Mouse (Mus musculus): ENCODE results near the gene Smoc2. TPM values are rescaled to one million over a fixed set of nuclear protein-coding genes. Genes with fewer than 3 reads are reported as not detected.
A peak's percentile ranks its signal among the peaks of the same experiment; 100 is the strongest.

Gene Smoc2
- polyA plus RNA-seq, 1 experiment from 2014 or later: 7.0 TPM

DNA sequence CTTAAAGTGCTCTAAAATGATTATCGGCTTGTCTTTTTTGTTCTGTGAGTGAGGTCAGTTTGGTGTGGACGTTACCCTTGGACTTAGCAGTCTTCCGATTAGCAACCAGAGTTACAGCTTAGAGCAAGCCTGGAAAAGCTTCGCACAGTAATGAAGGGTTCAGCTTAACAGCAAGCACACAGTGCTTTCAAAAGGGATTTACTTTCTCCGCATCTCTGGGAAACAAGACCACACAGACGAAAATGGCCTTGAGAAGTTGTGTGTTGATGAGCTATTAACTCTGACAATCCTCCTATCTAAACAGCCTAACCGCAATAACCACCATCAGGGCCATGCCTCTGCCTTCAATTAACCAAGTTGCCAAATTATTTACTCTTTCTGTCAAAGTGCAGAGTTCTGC lies 46.9 kb downstream of the Smoc2 start:
- WGBS: 59% methylated on average over 7 of the region's 7 CpGs
- Histone ChIP-seq H3K4me3 (ENCODE audit: low read depth, low read length) (no peak overlapping the region), H3K27me3 (ENCODE audit: control insufficient read depth, insufficient read depth, low read length) (no peaks in the 10 kb centered on the region), H3K4me1 (ENCODE audit: control insufficient read depth, insufficient read depth, low read length) (no peaks in the 10 kb centered on the region), H3K4me2 (no peak overlapping the region), H3K9ac (ENCODE audit: low read length) (no peak overlapping the region), H3K36me3 (ENCODE audit: control insufficient read depth, insufficient read depth, low read length) (no peaks in the 10 kb centered on the region), H3K9me3 (ENCODE audit: control insufficient read depth, low read length) (no peaks in the 10 kb centered on the region), H3K27ac (ENCODE audit: low read depth, low read length) (no peak overlapping the region)
- ATAC-seq (ENCODE audit: low FRiP score): no peak
- no peak for DNase-seq (ENCODE audit: low spot score, missing footprints)

DNA sequence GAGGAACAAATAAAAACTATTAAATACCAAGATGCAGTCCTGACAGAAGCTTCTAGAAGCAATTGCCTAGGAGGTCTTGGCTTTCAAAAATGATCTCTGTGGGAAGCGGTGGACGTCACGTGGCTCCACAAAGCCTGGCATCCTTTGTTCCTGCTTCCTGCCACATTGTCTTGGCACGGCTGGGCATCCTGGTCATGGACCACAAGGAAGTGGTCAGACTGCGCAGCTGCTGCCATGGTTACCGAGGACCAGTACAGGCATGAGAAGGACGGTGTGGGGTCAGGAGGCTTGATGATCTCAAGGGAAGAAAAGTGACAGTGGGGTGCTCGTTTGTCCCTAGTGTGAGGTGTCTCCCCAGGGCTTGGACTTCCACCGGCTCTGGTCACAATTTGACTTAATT lies 48.7 kb downstream of the Smoc2 start:
- no peak overlapping the region for H3K4me2 ChIP-seq
- H3K4me3 ChIP-seq (ENCODE audit: low read depth, low read length): no peak overlapping the region
- no peaks in the 10 kb centered on the region for H3K27me3 ChIP-seq (ENCODE audit: control insufficient read depth, insufficient read depth, low read length)
- no peaks in the 10 kb centered on the region for H3K36me3 ChIP-seq (ENCODE audit: control insufficient read depth, insufficient read depth, low read length)
- H3K9me3 ChIP-seq (ENCODE audit: control insufficient read depth, low read length): no peaks in the 10 kb centered on the region
- H3K9ac ChIP-seq (ENCODE audit: low read length): no peak overlapping the region
- ATAC-seq (ENCODE audit: low FRiP score): no peak
- no peak overlapping the region for H3K27ac ChIP-seq (ENCODE audit: low read depth, low read length)
- no peak for DNase-seq (ENCODE audit: low spot score, missing footprints)
- H3K4me1 ChIP-seq (ENCODE audit: control insufficient read depth, insufficient read depth, low read length): no peaks in the 10 kb centered on the region
- WGBS: 72% methylated on average over 9 of the region's 9 CpGs

DNA sequence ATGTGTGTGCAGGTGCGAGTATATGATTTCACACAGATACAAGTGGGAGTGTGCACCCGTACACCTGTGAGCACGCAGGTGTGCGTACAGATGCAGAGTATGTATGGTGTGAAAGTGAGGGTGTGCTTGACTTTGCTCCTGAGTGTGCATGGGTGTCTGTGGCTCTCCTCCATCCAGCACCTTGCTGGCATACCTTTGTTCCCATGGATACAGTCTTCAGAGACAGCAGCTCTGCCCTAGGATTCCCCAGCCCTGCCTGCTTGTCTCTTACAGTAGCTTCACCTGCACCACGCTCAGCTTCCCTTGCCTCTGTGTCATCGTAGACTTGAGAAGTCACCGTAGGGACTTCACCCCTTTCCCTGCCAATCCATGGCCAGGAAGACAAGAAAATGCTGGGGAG lies 51.2 kb downstream of the Smoc2 start:
- 94% methylated on average over 7 of the region's 7 CpGs for WGBS
- ATAC-seq (ENCODE audit: low FRiP score) (no peak), DNase-seq (ENCODE audit: low spot score, missing footprints) (no peak)
- Histone ChIP-seq H3K9ac (ENCODE audit: low read length) (no peak overlapping the region), H3K4me2 (no peak overlapping the region), H3K9me3 (ENCODE audit: control insufficient read depth, low read length) (no peaks in the 10 kb centered on the region), H3K27ac (ENCODE audit: low read depth, low read length) (no peak overlapping the region), H3K4me1 (ENCODE audit: control insufficient read depth, insufficient read depth, low read length) (no peaks in the 10 kb centered on the region), H3K36me3 (ENCODE audit: control insufficient read depth, insufficient read depth, low read length) (no peaks in the 10 kb centered on the region), H3K27me3 (ENCODE audit: control insufficient read depth, insufficient read depth, low read length) (no peaks in the 10 kb centered on the region), H3K4me3 (ENCODE audit: low read depth, low read length) (no peak overlapping the region)

DNA sequence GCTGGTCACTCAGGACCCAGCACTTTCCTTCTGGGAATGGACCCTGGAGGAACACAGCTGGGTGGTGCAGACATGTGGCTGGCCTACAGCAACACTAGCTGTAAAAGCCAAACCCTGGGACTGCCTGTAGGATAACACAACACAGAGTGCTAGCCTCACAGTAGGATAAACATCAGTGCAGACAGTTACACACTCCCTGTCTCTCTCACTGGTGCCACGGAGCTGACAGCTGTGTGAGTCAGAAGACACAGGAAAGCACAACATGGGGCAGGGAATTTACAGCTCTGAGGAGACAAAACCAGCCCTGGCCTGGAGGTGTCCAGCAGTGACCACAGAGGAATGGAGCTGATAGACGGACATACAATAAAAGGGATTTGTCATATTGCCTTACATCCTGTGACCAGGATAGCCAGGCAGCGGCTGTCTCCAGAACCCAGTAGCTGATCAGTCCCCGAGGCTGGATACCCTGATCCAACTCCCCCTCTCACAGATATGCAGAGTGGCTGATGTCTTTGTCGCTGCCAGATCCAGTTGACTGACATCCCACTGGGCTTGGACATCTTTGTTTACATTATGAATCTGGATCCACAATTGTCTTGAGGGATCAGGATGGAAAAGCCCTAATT lies 60.7 kb downstream of the Smoc2 start:
- no peak overlapping the region for H3K27ac ChIP-seq (ENCODE audit: low read depth, low read length)
- H3K9ac ChIP-seq (ENCODE audit: low read length): no peak overlapping the region
- no peaks in the 10 kb centered on the region for H3K27me3 ChIP-seq (ENCODE audit: control insufficient read depth, insufficient read depth, low read length)
- 0 out of 2 replicates have a peak, but pooled peaks cover 2% of the 10 kb centered on the region for H3K4me1 ChIP-seq (ENCODE audit: control insufficient read depth, insufficient read depth, low read length)
- no peaks in the 10 kb centered on the region for H3K36me3 ChIP-seq (ENCODE audit: control insufficient read depth, insufficient read depth, low read length)
- H3K4me3 ChIP-seq (ENCODE audit: low read depth, low read length): no peak overlapping the region
- peak; percentile 42; the same call in 1 of the 2 replicates for ATAC-seq (ENCODE audit: low FRiP score)
- 25% methylated on average over 5 of the region's 5 CpGs for WGBS
- no peak overlapping the region for H3K4me2 ChIP-seq
- H3K9me3 ChIP-seq (ENCODE audit: control insufficient read depth, low read length): no peaks in the 10 kb centered on the region
- no peak for DNase-seq (ENCODE audit: low spot score, missing footprints)

DNA sequence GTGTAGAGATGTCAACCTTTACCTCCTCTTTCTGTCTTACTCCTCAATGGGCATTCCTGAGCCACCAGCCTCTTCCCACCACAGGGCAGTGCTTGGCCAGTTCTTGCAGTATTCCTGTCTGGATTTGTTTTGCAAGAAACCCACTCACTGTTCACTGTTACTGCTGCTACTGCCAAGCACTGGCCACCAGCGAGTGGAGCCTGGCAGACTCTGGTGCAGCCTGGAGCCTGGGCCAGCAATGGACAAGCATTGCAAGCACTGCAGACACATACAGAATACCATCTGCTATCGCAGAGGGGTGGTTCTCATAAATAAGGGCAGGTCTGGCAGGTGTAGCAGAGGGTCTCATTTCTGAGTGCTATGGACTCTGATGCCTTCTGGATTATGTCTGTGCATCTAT lies 61.4 kb downstream of the Smoc2 start:
- Histone ChIP-seq H3K27me3 (ENCODE audit: control insufficient read depth, insufficient read depth, low read length) (no peaks in the 10 kb centered on the region), H3K4me1 (ENCODE audit: control insufficient read depth, insufficient read depth, low read length) (0 out of 2 replicates have a peak, but pooled peaks cover 2% of the 10 kb centered on the region), H3K9ac (ENCODE audit: low read length) (no peak overlapping the region), H3K9me3 (ENCODE audit: control insufficient read depth, low read length) (no peaks in the 10 kb centered on the region), H3K27ac (ENCODE audit: low read depth, low read length) (no peak overlapping the region), H3K36me3 (ENCODE audit: control insufficient read depth, insufficient read depth, low read length) (no peaks in the 10 kb centered on the region), H3K4me2 (no peak overlapping the region), H3K4me3 (ENCODE audit: low read depth, low read length) (no peak overlapping the region)
- no peak for ATAC-seq (ENCODE audit: low FRiP score)
- 90% methylated on average over 2 of the region's 2 CpGs for WGBS
- DNase-seq (ENCODE audit: low spot score, missing footprints): no peak

DNA sequence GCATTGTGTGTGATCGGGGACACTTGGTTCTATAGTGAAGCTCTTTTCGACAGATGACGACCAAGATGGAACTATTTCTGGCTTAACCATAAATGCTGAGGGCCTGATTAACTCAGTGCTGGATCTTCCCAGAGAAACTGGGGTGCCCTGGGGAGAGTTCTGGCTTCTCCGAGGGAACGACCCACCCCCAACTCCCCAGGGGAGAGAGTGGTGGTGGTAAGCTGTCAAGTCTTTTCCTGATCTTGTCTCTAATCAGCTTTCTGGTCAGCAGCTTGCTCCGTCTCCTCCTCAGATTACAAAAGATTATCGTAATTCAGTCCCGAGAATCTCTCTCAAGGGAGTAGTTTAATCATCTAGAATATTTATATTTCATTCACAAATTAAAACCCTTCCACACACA lies 63.2 kb downstream of the Smoc2 start:
- DNase-seq (ENCODE audit: low spot score, missing footprints): peak; percentile 81

DNA sequence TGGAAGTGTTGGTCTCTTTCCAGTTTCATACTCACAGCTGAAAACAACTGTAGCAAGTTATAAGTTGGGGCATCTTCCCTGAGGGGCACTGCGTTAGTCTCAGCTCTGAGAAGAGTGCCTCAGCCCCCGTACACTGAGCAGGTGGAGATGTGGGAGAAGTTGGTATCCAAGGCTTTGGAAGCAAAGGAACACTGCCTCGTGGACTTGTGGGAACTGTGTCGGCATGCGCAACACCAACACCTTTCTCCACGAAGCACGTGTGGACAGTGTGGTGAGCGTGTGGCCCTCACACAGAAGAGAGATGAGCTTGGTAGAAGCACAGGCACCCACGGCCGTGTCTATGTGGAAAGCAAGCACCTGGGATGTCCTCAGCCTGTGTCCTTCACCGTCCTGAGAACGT lies 64.1 kb downstream of the Smoc2 start:
- no peaks in the 10 kb centered on the region for H3K27me3 ChIP-seq (ENCODE audit: control insufficient read depth, insufficient read depth, low read length)
- DNase-seq (ENCODE audit: low spot score, missing footprints) (peak; percentile 45), ATAC-seq (ENCODE audit: low FRiP score) (no peak)
- H3K4me3 ChIP-seq (ENCODE audit: low read depth, low read length): no peak overlapping the region
- no peak overlapping the region for H3K27ac ChIP-seq (ENCODE audit: low read depth, low read length)
- 0 out of 2 replicates have a peak, but pooled peaks cover 2% of the 10 kb centered on the region for H3K4me1 ChIP-seq (ENCODE audit: control insufficient read depth, insufficient read depth, low read length)
- H3K9ac ChIP-seq (ENCODE audit: low read length): no peak overlapping the region
- H3K9me3 ChIP-seq (ENCODE audit: control insufficient read depth, low read length): no peaks in the 10 kb centered on the region
- H3K36me3 ChIP-seq (ENCODE audit: control insufficient read depth, insufficient read depth, low read length): no peaks in the 10 kb centered on the region
- H3K4me2 ChIP-seq: no peak overlapping the region
- 90% methylated on average over 12 of the region's 12 CpGs for WGBS

More for the DNA sequence above, 63.2 kb downstream of the Smoc2 start:
- WGBS: 49% methylated on average over 8 of the region's 8 CpGs
- Histone ChIP-seq H3K4me2 (no peak overlapping the region), H3K4me3 (ENCODE audit: low read depth, low read length) (no peak overlapping the region), H3K27me3 (ENCODE audit: control insufficient read depth, insufficient read depth, low read length) (no peaks in the 10 kb centered on the region), H3K9ac (ENCODE audit: low read length) (no peak overlapping the region), H3K36me3 (ENCODE audit: control insufficient read depth, insufficient read depth, low read length) (no peaks in the 10 kb centered on the region), H3K4me1 (ENCODE audit: control insufficient read depth, insufficient read depth, low read length) (0 out of 2 replicates have a peak, but pooled peaks cover 2% of the 10 kb centered on the region), H3K9me3 (ENCODE audit: control insufficient read depth, low read length) (no peaks in the 10 kb centered on the region), H3K27ac (ENCODE audit: low read depth, low read length) (no peak overlapping the region)
- ATAC-seq (ENCODE audit: low FRiP score): no peak

DNA sequence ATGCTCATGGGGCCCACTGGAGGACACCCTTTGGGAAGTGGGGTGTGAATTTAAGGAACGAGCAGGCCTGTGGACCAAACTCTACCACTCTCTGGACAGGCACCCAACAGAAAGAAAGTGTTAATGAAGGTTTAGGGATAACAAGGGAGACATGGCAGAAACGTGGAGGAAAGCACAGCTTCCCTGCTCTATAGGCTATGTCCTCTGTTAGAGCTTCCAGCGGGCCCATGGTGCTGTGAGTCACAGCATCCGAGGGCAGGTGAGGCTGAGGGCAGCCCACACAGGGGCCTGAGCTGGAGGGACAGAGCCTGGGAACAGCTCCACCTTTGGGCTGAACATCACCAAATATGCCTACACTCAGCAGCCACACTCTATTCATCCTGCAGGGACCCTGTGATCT lies 66.2 kb downstream of the Smoc2 start:
- Histone ChIP-seq H3K4me3 (ENCODE audit: low read depth, low read length) (no peak overlapping the region), H3K27ac (ENCODE audit: low read depth, low read length) (no peak overlapping the region), H3K9ac (ENCODE audit: low read length) (no peak overlapping the region), H3K4me2 (no peak overlapping the region), H3K36me3 (ENCODE audit: control insufficient read depth, insufficient read depth, low read length) (no peaks in the 10 kb centered on the region), H3K4me1 (ENCODE audit: control insufficient read depth, insufficient read depth, low read length) (0 out of 2 replicates have a peak, but pooled peaks cover 2% of the 10 kb centered on the region), H3K27me3 (ENCODE audit: control insufficient read depth, insufficient read depth, low read length) (no peaks in the 10 kb centered on the region), H3K9me3 (ENCODE audit: control insufficient read depth, low read length) (no peaks in the 10 kb centered on the region)
- 82% methylated on average over 4 of the region's 4 CpGs for WGBS
- ATAC-seq (ENCODE audit: low FRiP score) (no peak), DNase-seq (ENCODE audit: low spot score, missing footprints) (peak; percentile 47)

DNA sequence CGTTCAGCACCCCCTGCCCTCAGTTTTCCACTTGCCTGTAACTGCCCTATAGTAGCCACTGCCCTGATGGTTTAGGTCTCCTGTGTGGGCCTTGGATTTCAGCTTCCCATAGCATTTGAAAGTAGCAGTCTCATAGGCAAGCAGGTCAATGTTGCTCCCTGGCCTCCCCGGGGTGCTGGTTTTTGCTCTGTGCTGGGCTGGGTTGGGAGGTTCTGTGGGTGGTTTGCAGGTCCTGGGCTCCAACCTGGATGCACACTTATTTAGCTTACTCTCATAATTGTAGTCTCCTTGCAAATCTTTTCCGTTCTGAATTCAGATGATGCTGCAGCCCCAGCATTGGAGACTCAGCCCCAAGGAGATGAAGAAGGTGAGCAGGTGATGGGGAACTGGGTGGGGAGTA lies 67.6 kb downstream of the Smoc2 start:
- H3K36me3 ChIP-seq (ENCODE audit: control insufficient read depth, insufficient read depth, low read length): no peaks in the 10 kb centered on the region
- no peak overlapping the region for H3K4me3 ChIP-seq (ENCODE audit: low read depth, low read length)
- H3K4me2 ChIP-seq: no peak overlapping the region
- H3K9ac ChIP-seq (ENCODE audit: low read length): no peak overlapping the region
- H3K9me3 ChIP-seq (ENCODE audit: control insufficient read depth, low read length): no peaks in the 10 kb centered on the region
- H3K27me3 ChIP-seq (ENCODE audit: control insufficient read depth, insufficient read depth, low read length): no peaks in the 10 kb centered on the region
- ATAC-seq (ENCODE audit: low FRiP score): no peak
- peak; percentile 75 for DNase-seq (ENCODE audit: low spot score, missing footprints)
- no peaks in the 10 kb centered on the region for H3K4me1 ChIP-seq (ENCODE audit: control insufficient read depth, insufficient read depth, low read length)
- H3K27ac ChIP-seq (ENCODE audit: low read depth, low read length): no peak overlapping the region
- WGBS: 85% methylated on average over 3 of the region's 3 CpGs

All from midbrain, embryonic 11.5 days (tissue).